Mouse (Mus musculus) hindbrain, embryonic 15.5 days (tissue): ENCODE measurements at regions not wholly inside any gene's neighbourhood (a gene's known extent, or its start where the extent isn't known, plus 50 kb on each side); places are given as distances from the start of the nearest gene placed in this dataset.
A peak's percentile ranks its signal among the peaks of the same experiment; 100 is the strongest.

ENCODE experiments used
- ATAC-seq: fragments of 200-750 bp; cut with Nextera tagmentation; 2 replicates; pipeline ENCODE4 v1.8.0; 2017; ENCODE audit warnings: low read depth, moderate number of reproducible peaks, moderate TSS enrichment; ENCODE audit not compliant: low FRiP score
- H3K27ac ChIP-seq: fragments of 300-500 bp; sonication (generic); replicated peaks from 2 replicates; pipeline ENCODE4 v1.5.1; 2015; ENCODE audit warnings: mild to moderate bottlenecking, inconsistent platforms
- H3K27me3 ChIP-seq: fragments of 300-500 bp; sonication (generic); 2 replicates; pipeline ENCODE4 v1.6.1; 2015; ENCODE audit warnings: control low read depth, inconsistent platforms
- H3K36me3 ChIP-seq: fragments of 300-500 bp; sonication (generic); 2 replicates; pipeline ENCODE4 v1.6.1; 2015; ENCODE audit warnings: control low read depth, inconsistent platforms
- H3K4me1 ChIP-seq: fragments of 300-500 bp; sonication (generic); replicated peaks from 2 replicates; pipeline ENCODE4 v1.6.1; 2015; ENCODE audit warnings: control low read depth, inconsistent platforms
- H3K4me2 ChIP-seq: fragments of 300-500 bp; sonication (generic); 2 replicates; pipeline ENCODE4 v1.6.1; 2015; ENCODE audit warnings: moderate library complexity, mild to moderate bottlenecking, inconsistent platforms
- H3K4me3 ChIP-seq: fragments of 300-500 bp; sonication (generic); 2 replicates; pipeline ENCODE4 v1.5.1; 2015; ENCODE audit warnings: mild to moderate bottlenecking, inconsistent platforms
- H3K9ac ChIP-seq: fragments of 300-500 bp; sonication (generic); 2 replicates; pipeline ENCODE4 v1.6.1; 2015; ENCODE audit warnings: inconsistent platforms
- H3K9me3 ChIP-seq: fragments of 300-500 bp; sonication (generic); 2 replicates; pipeline ENCODE4 v1.6.1; 2016; ENCODE audit warnings: control low read depth, inconsistent platforms
- WGBS: fragments of 180-500 bp; shearing (Covaris S2); methylation state at CpG from one replicate; pipeline ENCODE4 v1.1.7; 2015; 5-methylcytosine and 5-hydroxymethylcytosine counted together

- Histone ChIP-seq H3K4me3 (no peak overlapping the region), H3K9ac (no peak overlapping the region), H3K27me3 (no peaks in the 10 kb centered on the region), H3K36me3 (no peaks in the 10 kb centered on the region), H3K4me2 (no peak overlapping the region), H3K9me3 (no peaks in the 10 kb centered on the region), H3K27ac (no peak overlapping the region), H3K4me1 (no peaks in the 10 kb centered on the region)
- 93% methylated on average over 2 of the region's 2 CpGs for WGBS
- ATAC-seq: no peak
Measured at GRCm38 (mm10) chr12:25360726-25361125, 263.8 kb upstream of the Id2 start.

GRCm38 (mm10) chr12:25359931-25360330 is 263.0 kb upstream of the Id2 start:
- Histone ChIP-seq H3K4me1 (no peaks in the 10 kb centered on the region), H3K4me3 (no peak overlapping the region), H3K27ac (no peak overlapping the region), H3K36me3 (no peaks in the 10 kb centered on the region), H3K27me3 (no peaks in the 10 kb centered on the region), H3K9me3 (no peaks in the 10 kb centered on the region), H3K4me2 (no peak overlapping the region), H3K9ac (no peak overlapping the region)
- no peak for ATAC-seq
- 95% methylated on average over 5 of the region's 5 CpGs for WGBS

- WGBS: 55% methylated on average over 8 of the region's 8 CpGs
- ATAC-seq: no peak
- H3K36me3 ChIP-seq: no peaks in the 10 kb centered on the region
- H3K27ac ChIP-seq: no peak overlapping the region
- no peak overlapping the region for H3K4me3 ChIP-seq
- no peak overlapping the region for H3K9ac ChIP-seq
- no peak overlapping the region for H3K4me2 ChIP-seq
- H3K27me3 ChIP-seq: no peaks in the 10 kb centered on the region
- H3K4me1 ChIP-seq: no peaks in the 10 kb centered on the region
- H3K9me3 ChIP-seq: no peaks in the 10 kb centered on the region
Measured at GRCm38 (mm10) chr12:25358846-25359525, 262.0 kb upstream of the Id2 start.

- ATAC-seq: no peak
- Histone ChIP-seq H3K4me3 (no peak overlapping the region), H3K4me1 (no peaks in the 10 kb centered on the region), H3K4me2 (no peak overlapping the region), H3K36me3 (no peaks in the 10 kb centered on the region), H3K27ac (no peak overlapping the region), H3K9ac (no peak overlapping the region), H3K27me3 (no peaks in the 10 kb centered on the region), H3K9me3 (no peaks in the 10 kb centered on the region)
- WGBS: 92% methylated on average over 2 of the region's 2 CpGs
Measured at GRCm38 (mm10) chr12:25356774-25357173, 259.8 kb upstream of the Id2 start.

GRCm38 (mm10) chr12:25355217-25355616 is 258.3 kb upstream of the Id2 start:
- Histone ChIP-seq H3K4me1 (no peaks in the 10 kb centered on the region), H3K4me2 (no peak overlapping the region), H3K27me3 (no peaks in the 10 kb centered on the region), H3K9ac (no peak overlapping the region), H3K36me3 (no peaks in the 10 kb centered on the region), H3K9me3 (no peaks in the 10 kb centered on the region), H3K27ac (no peak overlapping the region), H3K4me3 (no peak overlapping the region)
- 69% methylated on average over 1 of the region's 1 CpGs for WGBS
- no peak for ATAC-seq

GRCm38 (mm10) chr12:25353402-25353896 is 256.5 kb upstream of the Id2 start:
- no peaks in the 10 kb centered on the region for H3K27me3 ChIP-seq
- H3K36me3 ChIP-seq: no peaks in the 10 kb centered on the region
- H3K4me2 ChIP-seq: no peak overlapping the region
- H3K27ac ChIP-seq: no peak overlapping the region
- H3K4me3 ChIP-seq: no peak overlapping the region
- WGBS: 53% methylated on average over 10 of the region's 10 CpGs
- H3K9me3 ChIP-seq: no peaks in the 10 kb centered on the region
- no peak overlapping the region for H3K9ac ChIP-seq
- ATAC-seq: no peak
- no peaks in the 10 kb centered on the region for H3K4me1 ChIP-seq

- no peak overlapping the region for H3K27ac ChIP-seq
- no peak overlapping the region for H3K4me3 ChIP-seq
- ATAC-seq: no peak
- no peaks in the 10 kb centered on the region for H3K9me3 ChIP-seq
- no peak overlapping the region for H3K9ac ChIP-seq
- H3K4me1 ChIP-seq: no peaks in the 10 kb centered on the region
- H3K36me3 ChIP-seq: no peaks in the 10 kb centered on the region
- H3K27me3 ChIP-seq: no peaks in the 10 kb centered on the region
- no peak overlapping the region for H3K4me2 ChIP-seq
Measured at GRCm38 (mm10) chr12:25352160-25352559, 255.2 kb upstream of the Id2 start.

- Histone ChIP-seq H3K4me2 (peak overlapping the region; percentile 26), H3K9me3 (no peaks in the 10 kb centered on the region), H3K27ac (no peak overlapping the region), H3K27me3 (no peaks in the 10 kb centered on the region), H3K4me1 (peaks cover 7% of the 10 kb centered on the region; the same call in 1 of the 2 replicates), H3K4me3 (no peak overlapping the region), H3K9ac (no peak overlapping the region), H3K36me3 (no peaks in the 10 kb centered on the region)
- no peak; the same call in 1 of the 2 replicates for ATAC-seq
- WGBS: 48% methylated on average over 17 of the region's 17 CpGs
Measured at GRCm38 (mm10) chr12:25344354-25344753, 247.4 kb upstream of the Id2 start.

- H3K27me3 ChIP-seq: no peaks in the 10 kb centered on the region
- no peak overlapping the region for H3K4me2 ChIP-seq
- H3K9me3 ChIP-seq: no peaks in the 10 kb centered on the region
- WGBS: 89% methylated on average over 1 of the region's 1 CpGs
- no peak for ATAC-seq
- no peak overlapping the region for H3K9ac ChIP-seq
- no peak overlapping the region for H3K4me3 ChIP-seq
- H3K27ac ChIP-seq: no peak overlapping the region
- H3K4me1 ChIP-seq: no peaks in the 10 kb centered on the region
- no peaks in the 10 kb centered on the region for H3K36me3 ChIP-seq
Measured at GRCm38 (mm10) chr12:25338771-25339170, 241.8 kb upstream of the Id2 start.

- no peaks in the 10 kb centered on the region for H3K27me3 ChIP-seq
- no peak overlapping the region for H3K9ac ChIP-seq
- no peak overlapping the region; the same call in 1 of the 2 replicates for H3K27ac ChIP-seq
- WGBS: 75% methylated on average over 2 of the region's 2 CpGs
- H3K4me2 ChIP-seq: no peak overlapping the region
- H3K4me1 ChIP-seq: no peaks in the 10 kb centered on the region; the same call in 1 of the 2 replicates
- no peaks in the 10 kb centered on the region for H3K9me3 ChIP-seq
- ATAC-seq: no peak
- H3K4me3 ChIP-seq: no peak overlapping the region
- H3K36me3 ChIP-seq: no peaks in the 10 kb centered on the region
Measured at GRCm38 (mm10) chr12:25335930-25336329, 239.0 kb upstream of the Id2 start.

- Histone ChIP-seq H3K4me1 (no peaks in the 10 kb centered on the region; the same call in 1 of the 2 replicates), H3K4me2 (no peak overlapping the region), H3K9me3 (no peaks in the 10 kb centered on the region), H3K9ac (no peak overlapping the region), H3K27ac (no peak overlapping the region), H3K27me3 (no peaks in the 10 kb centered on the region), H3K36me3 (no peaks in the 10 kb centered on the region), H3K4me3 (no peak overlapping the region)
- 89% methylated on average over 5 of the region's 5 CpGs for WGBS
- ATAC-seq: no peak
Measured at GRCm38 (mm10) chr12:25335069-25335468, 238.1 kb upstream of the Id2 start.

GRCm38 (mm10) chr12:25332384-25333035 is 235.6 kb upstream of the Id2 start:
- WGBS: 52% methylated on average over 11 of the region's 11 CpGs
- Histone ChIP-seq H3K4me2 (no peak overlapping the region), H3K36me3 (no peaks in the 10 kb centered on the region), H3K4me1 (peaks cover 6% of the 10 kb centered on the region), H3K4me3 (no peak overlapping the region), H3K9me3 (no peaks in the 10 kb centered on the region), H3K27ac (no peak overlapping the region), H3K9ac (no peak overlapping the region), H3K27me3 (no peaks in the 10 kb centered on the region)
- peak; percentile 45; the same call in 1 of the 2 replicates for ATAC-seq
